Mouse (Mus musculus): ENCODE data around the gene Tas1r1. TPM values are rescaled to one million over a fixed set of nuclear protein-coding genes. Genes with fewer than 3 reads are reported as not detected.

Tas1r1 gene
- polyA plus RNA-seq, 1 experiment from 2014 or later: 1.6 TPM

Other genes starting within 250 kb of the Tas1r1 start
- 150 and 162 TPM in 2 replicates for gene Camta1, start 176.7 kb downstream of the Tas1r1 start, polyA plus RNA-seq (2015; fragmentation: Nextera tagmentation; extraction: Ambion mirVana)
- 79.8 and 81.6 TPM in 2 replicates for gene Dnajc11, start 104.9 kb downstream of the Tas1r1 start, polyA plus RNA-seq (2015; fragmentation: Nextera tagmentation; extraction: Ambion mirVana)
- 35.7 and 36.7 TPM in 2 replicates for gene Thap3, start 49.6 kb downstream of the Tas1r1 start, polyA plus RNA-seq (2015; fragmentation: Nextera tagmentation; extraction: Ambion mirVana)
- gene Phf13, start 42.3 kb downstream of the Tas1r1 start, polyA plus RNA-seq (2015; fragmentation: Nextera tagmentation; extraction: Ambion mirVana): 23.1 and 25.5 TPM in 2 replicates
- 4.7 and 5.4 TPM in 2 replicates for gene Klhl21, start 29.8 kb downstream of the Tas1r1 start, polyA plus RNA-seq (2015; fragmentation: Nextera tagmentation; extraction: Ambion mirVana)
- gene Zbtb48, start 10.9 kb downstream of the Tas1r1 start, polyA plus RNA-seq (2015; fragmentation: Nextera tagmentation; extraction: Ambion mirVana): 18.3 and 18.5 TPM in 2 replicates
- gene Nol9, start 753 bp upstream of the Tas1r1 start, polyA plus RNA-seq (2015; fragmentation: Nextera tagmentation; extraction: Ambion mirVana): 24.7 and 27.1 TPM in 2 replicates
- 11.7 and 13.5 TPM in 2 replicates for gene Plekhg5, start 33.9 kb upstream of the Tas1r1 start, polyA plus RNA-seq (2015; fragmentation: Nextera tagmentation; extraction: Ambion mirVana)
- 0.97 and 1.8 TPM in 2 replicates for gene Tnfrsf25, start 77.4 kb upstream of the Tas1r1 start, polyA plus RNA-seq (2015; fragmentation: Nextera tagmentation; extraction: Ambion mirVana)
- gene Espn, start 113.8 kb upstream of the Tas1r1 start, polyA plus RNA-seq (2015; fragmentation: Nextera tagmentation; extraction: Ambion mirVana): 0.29 and 0.31 TPM in 2 replicates
- not detected in 2 replicates for gene Hes2, start 120.3 kb upstream of the Tas1r1 start, polyA plus RNA-seq (2015; fragmentation: Nextera tagmentation; extraction: Ambion mirVana)
- gene Acot7, start 139.6 kb upstream of the Tas1r1 start, polyA plus RNA-seq (2015; fragmentation: Nextera tagmentation; extraction: Ambion mirVana): 427 and 433 TPM in 2 replicates
- gene Gpr153, start 235.7 kb upstream of the Tas1r1 start, polyA plus RNA-seq (2015; fragmentation: Nextera tagmentation; extraction: Ambion mirVana): 18.4 and 21.7 TPM in 2 replicates